Mouse (Mus musculus) granulocyte monocyte progenitor cell, adult 5-6 weeks (primary cell): ENCODE results near the gene Tpgs1. TPM values are rescaled to one million over a fixed set of nuclear protein-coding genes. Genes with fewer than 3 reads are reported as not detected.

Experiments used
- ATAC-seq: replicated peaks from 2 replicates; pipeline ENCODE4 v1.8.0; 2016; ENCODE audit warnings: mild to moderate bottlenecking, moderate TSS enrichment, inconsistent platforms; ENCODE audit not compliant: poor library complexity, severe bottlenecking
- total RNA-seq, 2 experiments: library from RNA; stranded (forward) in 1 of 2; stranded (reverse) in 1 of 2; fragments of 200-712, 200-1000 nt in 1 of 2; fragments of >200 nt in 1 of 2; fragmentation: Nextera tagmentation in 1 of 2; gene quantifications; 2 replicates each; pipeline ENCODE4 v1.2.3; 2014 to 2017

The Tpgs1 gene
- total RNA-seq (2014; fragmentation: Nextera tagmentation) (7.4 and 9.7 TPM in 2 replicates), total RNA-seq (2017) (8.1 and 14.6 TPM in 2 replicates)

- peak; percentile 60 for ATAC-seq
Observed at GRCm38 (mm10) chr10:79668771-79669575, at the start of gene Tpgs1. Gene Tpgs1 (plus strand): TSS chr10:79669369.

GRCm38 (mm10) chr10:79623950-79624349 is 45.2 kb upstream of the Tpgs1 start:
- ATAC-seq = no peak

GRCm38 (mm10) chr10:79625398-79625797 is 43.8 kb upstream of the Tpgs1 start:
- no peak for ATAC-seq

DNA sequence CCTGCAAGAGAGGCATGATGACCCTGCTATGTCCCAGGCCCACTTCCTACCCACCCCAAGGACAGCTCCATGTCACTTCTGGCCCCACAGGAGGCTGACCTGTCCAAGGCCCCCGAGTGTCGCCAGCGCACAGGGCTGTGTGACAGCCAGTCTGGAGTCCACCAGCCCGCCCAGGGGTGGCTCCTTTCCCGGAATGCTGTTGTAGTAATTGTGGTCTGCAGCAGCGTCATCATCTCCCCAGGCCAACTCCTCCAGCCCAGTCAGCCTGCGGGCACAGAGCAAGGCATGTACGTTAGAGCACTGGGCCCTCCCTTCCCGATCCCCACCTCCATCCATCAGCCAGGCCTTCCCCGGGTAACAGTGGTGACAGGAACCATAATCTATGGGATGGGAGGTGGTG is 43.0 kb upstream of the Tpgs1 start:
- no peak for ATAC-seq

GRCm38 (mm10) chr10:79628377-79628776 is 40.8 kb upstream of the Tpgs1 start:
- ATAC-seq = no peak

GRCm38 (mm10) chr10:79631432-79631831 is 37.7 kb upstream of the Tpgs1 start:
- ATAC-seq = no peak

DNA sequence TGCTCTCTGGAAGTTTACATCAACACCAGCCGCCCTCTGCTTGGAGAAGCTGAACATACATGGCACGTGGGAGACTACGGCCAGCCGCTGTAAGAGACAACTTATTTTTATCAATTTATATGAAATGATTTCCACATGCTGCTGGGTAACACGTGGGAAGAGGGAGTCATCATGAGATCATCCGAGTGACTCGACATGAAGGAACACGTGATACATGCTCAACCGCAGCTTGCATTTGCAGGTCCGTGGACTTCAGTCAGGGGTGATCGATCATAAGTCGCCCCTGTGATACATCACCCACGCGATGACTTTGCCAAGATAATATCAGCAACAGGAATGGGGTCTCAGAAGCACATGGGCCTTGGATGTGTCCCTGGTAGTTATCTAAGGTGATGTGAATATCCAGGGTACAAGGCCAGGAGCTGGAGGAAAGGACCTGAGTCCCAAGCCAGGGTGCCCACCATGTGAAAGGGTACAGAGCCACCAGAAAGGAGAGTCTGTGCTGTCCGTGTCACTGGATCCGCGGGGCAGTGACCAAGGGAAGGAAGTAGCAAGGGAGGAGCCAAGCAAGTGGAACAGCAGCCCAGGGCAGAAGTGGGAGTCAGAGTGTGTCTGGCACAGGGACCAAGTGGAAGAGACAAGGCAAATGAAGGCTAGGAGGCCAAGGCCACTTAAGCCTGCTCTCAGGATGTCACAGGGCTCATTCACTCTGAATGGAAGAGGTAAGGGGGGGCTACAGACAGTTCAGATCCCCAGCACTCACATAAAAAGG is 36.0 kb upstream of the Tpgs1 start:
- no peak for ATAC-seq

DNA sequence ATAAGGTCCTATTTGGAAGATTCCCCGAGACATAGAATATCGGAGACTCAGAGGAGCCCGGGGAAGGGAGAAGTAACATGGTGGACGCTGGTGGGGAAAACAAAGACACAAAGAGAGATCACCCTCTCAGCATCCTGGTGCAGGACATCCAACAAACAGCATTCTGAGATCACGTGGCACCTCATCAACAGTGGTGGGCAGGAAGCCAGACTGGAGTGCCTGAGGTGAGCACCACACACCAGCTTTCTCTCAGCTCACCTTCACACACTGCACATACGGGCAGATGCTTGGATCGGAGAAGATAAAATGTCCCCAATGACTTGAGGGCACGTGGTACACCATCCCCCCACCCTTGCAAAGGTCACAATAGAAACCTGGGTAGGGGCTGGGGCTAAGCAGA is 32.9 kb upstream of the Tpgs1 start:
- ATAC-seq = no peak

- peak; percentile 11; the same call in 1 of the 2 replicates for ATAC-seq
Observed at GRCm38 (mm10) chr10:79637128-79638110, 31.8 kb upstream of the Tpgs1 start, which contains the start of gene Shc2. Gene Shc2 (minus strand): TSS chr10:79637918.

DNA sequence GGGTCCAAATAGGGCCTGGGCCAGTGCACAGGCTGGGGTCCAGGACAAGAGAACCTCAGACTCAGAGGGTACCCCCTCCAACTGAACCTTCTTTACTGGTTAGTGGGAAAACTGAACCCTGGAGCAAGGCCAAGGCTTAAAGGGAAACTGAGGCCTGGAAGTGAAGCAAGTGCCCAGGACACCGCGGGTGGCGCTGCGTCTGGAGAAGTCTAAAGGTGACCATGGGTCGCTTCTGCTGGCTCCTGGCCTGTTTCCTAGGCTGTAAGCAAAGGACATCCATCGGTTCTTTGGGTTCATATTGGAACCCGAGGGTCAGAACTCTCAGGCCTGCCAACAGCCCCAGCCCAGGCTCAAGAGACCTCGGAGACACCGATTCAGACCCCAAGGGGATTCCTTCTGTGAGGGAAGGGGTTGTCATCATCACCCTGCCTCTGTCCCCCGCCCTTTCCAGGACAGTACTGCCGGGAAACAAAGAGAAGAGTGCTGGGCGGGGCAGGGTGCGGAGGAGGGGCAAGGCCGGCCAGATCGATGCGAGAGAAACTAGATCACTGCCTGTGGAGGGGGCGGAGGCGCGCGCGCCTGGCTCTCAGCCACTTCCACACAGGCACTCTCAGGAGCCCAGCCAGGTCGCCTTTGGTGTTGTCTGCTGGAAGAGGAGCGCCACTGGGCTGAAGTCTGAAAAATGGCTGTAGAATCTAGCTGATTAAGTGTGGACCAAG is 30.5 kb upstream of the Tpgs1 start:
- ATAC-seq = no peak; the same call in 1 of the 2 replicates

DNA sequence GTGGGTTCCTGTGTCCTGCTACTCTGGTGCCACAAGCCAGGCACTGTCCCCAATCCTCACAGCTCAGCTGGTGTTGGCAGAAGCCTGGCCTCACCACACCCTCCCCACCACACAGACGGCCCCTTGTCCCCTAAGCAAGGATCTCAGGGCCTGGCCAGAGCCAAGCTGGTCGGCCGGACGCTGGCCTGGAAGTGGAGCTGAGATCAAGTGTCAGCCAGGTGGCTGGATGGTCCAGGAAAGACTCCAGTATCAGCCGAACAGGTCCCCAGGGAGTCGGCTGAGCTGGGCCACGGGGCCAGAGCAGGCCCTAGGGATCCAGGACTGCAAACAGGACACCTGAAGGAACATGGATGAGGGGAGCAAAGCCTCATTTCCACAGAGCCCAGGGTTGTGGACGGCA is 23.5 kb upstream of the Tpgs1 start, which contains the start of gene Odf3l2:
Gene Odf3l2 (minus strand): TSS at position 28 of the 400 bp plus-strand sequence.
- ATAC-seq = no peak

GRCm38 (mm10) chr10:79649070-79649751 is 20.0 kb upstream of the Tpgs1 start:
- ATAC-seq = peak; percentile 94

GRCm38 (mm10) chr10:79652789-79653188 is 16.4 kb upstream of the Tpgs1 start:
- ATAC-seq = no peak

- no peak for ATAC-seq
Observed at GRCm38 (mm10) chr10:79654946-79655395, 14.2 kb upstream of the Tpgs1 start.

GRCm38 (mm10) chr10:79658829-79659228 is 10.3 kb upstream of the Tpgs1 start:
- ATAC-seq = peak; percentile 64

DNA sequence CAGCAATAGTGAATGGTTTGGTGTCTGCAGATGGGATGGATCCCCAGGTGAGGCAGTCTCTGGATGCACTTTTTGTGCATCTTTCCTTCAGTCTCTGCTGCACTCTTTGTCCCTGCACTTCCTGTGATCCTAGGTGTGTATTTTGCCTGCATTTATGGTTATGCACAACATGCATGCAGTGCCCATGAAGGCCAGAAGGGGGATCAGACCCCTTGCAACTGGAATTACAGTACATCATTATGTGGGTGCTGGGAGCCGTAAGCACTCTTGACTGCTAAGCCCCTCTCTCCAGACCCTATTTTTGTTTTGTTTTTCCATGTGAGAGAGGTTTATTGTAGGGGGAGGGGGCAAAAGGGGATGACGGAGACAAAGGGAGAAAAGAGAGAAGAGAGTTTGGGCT is 8.9 kb upstream of the Tpgs1 start:
- no peak for ATAC-seq

DNA sequence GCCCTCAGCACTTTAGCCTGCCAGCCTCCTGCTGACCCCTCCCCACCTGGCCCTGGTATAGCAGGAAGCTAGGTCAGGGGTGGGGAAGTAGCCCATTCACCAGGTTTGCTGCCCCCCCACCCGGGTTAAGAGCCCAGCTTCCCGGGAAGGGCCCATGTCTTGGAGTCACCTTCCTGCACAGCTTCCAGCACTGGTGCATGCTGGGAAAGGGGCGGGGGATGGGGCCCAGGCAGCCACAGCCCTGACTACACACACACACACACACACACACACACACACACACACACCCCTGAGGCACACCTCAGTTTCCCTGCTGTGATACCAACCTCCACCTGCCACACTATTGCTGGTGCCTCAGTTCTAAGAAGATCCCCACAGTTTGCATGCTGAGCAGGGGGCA is 7.3 kb upstream of the Tpgs1 start:
- no peak for ATAC-seq

DNA sequence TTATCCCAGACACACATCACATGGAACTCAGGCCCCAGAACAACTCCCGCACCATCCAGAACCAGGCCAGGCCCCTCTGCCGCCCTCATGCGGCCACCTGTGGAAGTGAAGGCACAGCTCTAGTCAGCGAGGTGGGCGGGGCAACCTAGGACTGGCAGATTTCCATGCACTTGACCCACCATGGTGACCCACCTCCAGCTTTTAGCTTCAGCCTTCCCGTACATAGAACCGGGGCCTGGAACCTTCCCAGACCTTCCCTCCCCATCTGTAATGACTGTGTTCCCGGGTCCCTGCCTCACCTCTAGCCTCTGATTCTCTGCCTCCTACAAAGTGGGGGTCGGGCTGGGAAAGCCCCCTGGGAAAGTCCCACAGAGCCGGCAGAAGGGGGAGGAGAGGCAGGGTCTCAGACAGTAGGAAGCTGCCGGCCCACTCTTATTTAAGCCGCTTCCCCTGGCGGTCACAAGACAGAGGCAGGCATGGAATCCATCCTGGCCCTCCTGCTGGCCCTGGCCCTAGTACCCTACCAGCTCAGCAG is 5.0 kb upstream of the Tpgs1 start, which contains the start of gene Madcam1:
Gene Madcam1 (plus strand): TSS at position 429 of the 535 bp plus-strand sequence.
- ATAC-seq = peak; percentile 55
